Mouse (Mus musculus): Measurements from ENCODE around the gene Lrrc56.

DNA sequence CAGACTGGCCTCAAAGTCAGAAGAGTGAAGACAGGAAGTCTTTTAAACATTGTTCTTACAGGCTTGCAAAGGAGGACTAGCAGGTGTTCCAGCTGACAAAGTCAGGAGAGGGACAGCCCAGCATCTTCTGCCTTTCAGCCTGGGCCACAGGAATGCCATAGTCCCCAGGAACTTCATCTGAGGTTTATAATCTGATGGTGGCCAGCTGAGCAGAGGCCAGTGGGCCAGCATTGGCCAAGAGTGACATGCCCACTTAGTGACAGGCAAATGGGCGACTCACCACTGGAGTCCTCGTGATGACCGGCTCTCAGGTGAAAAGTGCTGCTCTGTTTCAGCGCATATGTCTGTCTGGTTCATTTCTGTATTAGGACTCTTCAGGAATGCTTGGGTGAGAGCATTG lies 36.6 kb downstream of the Lrrc56 start:
- TF ChIP-seq POLR2A (IDR thresholded peaks at IDR 0.05; ENCODE audit: extremely low read depth, insufficient read depth, low read length) (no peak), CTCF (IDR thresholded peaks at IDR 0.05; ENCODE audit: low read depth, low read length) (no peak)

All from liver, adult 2 months (tissue).